Mouse (Mus musculus): ENCODE data around the gene Atxn2. TPM values are rescaled to one million over a fixed set of nuclear protein-coding genes. Genes with fewer than 3 reads are reported as not detected.
A peak's percentile ranks its signal among the peaks of the same experiment; 100 is the strongest.

The Atxn2 gene
- total and polyA plus RNA-seq, 3 experiments, result 7.7 to 58.4 (median 8.3) TPM

- Histone ChIP-seq H3K9ac (ENCODE audit: insufficient read depth, low read depth) (no peak overlapping the region), H3K27ac (ENCODE audit: insufficient read depth, low read depth) (no peak overlapping the region), H3K79me2 (replicated peaks; ENCODE audit: control insufficient read depth, extremely low read depth, insufficient read depth, poor library complexity, severe bottlenecking) (no peaks in the 10 kb centered on the region), H3K36me3 (replicated peaks in 1 of 2; ENCODE audit: control insufficient read depth in 1 of 2, insufficient read depth in 1 of 2, low read length in 1 of 2) (peaks cover 33 to 78% of the 10 kb centered on the region in 2 experiments), H3K27me3 (replicated peaks) (no peaks in the 10 kb centered on the region), H3K4me1 (ENCODE audit: control insufficient read depth in 1 of 2, insufficient read depth in 2 of 2) (no peaks in the 10 kb centered on the region), H3K4me3 (replicated peaks in 1 of 3; ENCODE audit: low read depth in 2 of 3, low read length in 2 of 3, poor library complexity in 1 of 3) (no peak overlapping the region), H3K4me2 (ENCODE audit: insufficient read depth, low read depth, poor library complexity, severe bottlenecking) (no peak overlapping the region), H3K9me3 (replicated peaks; ENCODE audit: low read length) (no peaks in the 10 kb centered on the region)
- no peak for DNase-seq (ENCODE audit: extremely low read depth)
- no peak for TF ChIP-seq MYC (IDR thresholded peaks at IDR 0.05; ENCODE audit: low read depth, low read length)
- no peak for TF ChIP-seq IRF4 (IDR thresholded peaks at IDR 0.05; ENCODE audit: low read depth, low read length)
- TF ChIP-seq MAX (IDR thresholded peaks at IDR 0.05; ENCODE audit: low read length), result no peak
- peak; percentile 44 for TF ChIP-seq RAD21 (IDR thresholded peaks at IDR 0.05; ENCODE audit: low read depth, low read length)
- TF ChIP-seq ELF1 (IDR thresholded peaks at IDR 0.05; ENCODE audit: low read depth, low read length), result no peak
- TF ChIP-seq CHD1 (IDR thresholded peaks at IDR 0.05; ENCODE audit: low read depth, low read length), result no peak
- TF ChIP-seq NRF1 (IDR thresholded peaks at IDR 0.05; ENCODE audit: low read depth, low read length), result no peak
- no peak for TF ChIP-seq GABPA (IDR thresholded peaks at IDR 0.05; ENCODE audit: insufficient replicate concordance, low read depth, low read length)
- TF ChIP-seq NELFE (IDR thresholded peaks at IDR 0.05; ENCODE audit: low read depth, low read length), result no peak
- TF ChIP-seq CTCF (conservative IDR thresholded peaks at IDR 0.05 in 1 of 2, IDR thresholded peaks at IDR 0.05 in 1 of 2; ENCODE audit: low read depth in 2 of 2, low read length in 2 of 2), result peak in 1 of 2 experiments; percentile 51; a peak in 2 of 4 replicates
- TF ChIP-seq SMC3 (IDR thresholded peaks at IDR 0.05; ENCODE audit: low read depth, low read length), result peak; percentile 44
- no peak for TF ChIP-seq EP300 (IDR thresholded peaks at IDR 0.05; ENCODE audit: low read length)
- no peak for TF ChIP-seq PAX5 (IDR thresholded peaks at IDR 0.05; ENCODE audit: low read length)
- TF ChIP-seq ZC3H11A (IDR thresholded peaks at IDR 0.05; ENCODE audit: low read depth, low read length), result no peak
- no peak for TF ChIP-seq USF1 (IDR thresholded peaks at IDR 0.05; ENCODE audit: low read depth, low read length)
- no peak for TF ChIP-seq ZMIZ1 (IDR thresholded peaks at IDR 0.05; ENCODE audit: low read depth, low read length)
- dilution Hi-C loops (cut with MboI; ENCODE audit: extremely low pct_ligation_motif_present, extremely low pct_unique_long_range_greater_than_20kb, low sequenced_read_pairs) (no loop called here), in situ Hi-C loops (cut with MboI; ENCODE audit: low pct_ligation_motif_present, low pct_unique_long_range_greater_than_20kb, low sequenced_read_pairs) (no loop called here)
Measured at GRCm38 (mm10) chr5:121795800-121796199, 84.7 kb downstream of the Atxn2 start.

GRCm38 (mm10) chr5:121798447-121798846 lies 87.3 kb downstream of the Atxn2 start:
- Histone ChIP-seq H3K4me1 (ENCODE audit: control insufficient read depth in 1 of 2, insufficient read depth in 2 of 2) (no peaks in the 10 kb centered on the region), H3K79me2 (replicated peaks; ENCODE audit: control insufficient read depth, extremely low read depth, insufficient read depth, poor library complexity, severe bottlenecking) (no peaks in the 10 kb centered on the region), H3K4me3 (replicated peaks in 1 of 3; ENCODE audit: low read depth in 2 of 3, low read length in 2 of 3, poor library complexity in 1 of 3) (no peak overlapping the region), H3K36me3 (replicated peaks in 1 of 2; ENCODE audit: control insufficient read depth in 1 of 2, insufficient read depth in 1 of 2, low read length in 1 of 2) (peaks cover 42 to 88% of the 10 kb centered on the region in 2 experiments), H3K4me2 (ENCODE audit: insufficient read depth, low read depth, poor library complexity, severe bottlenecking) (no peak overlapping the region), H3K9me3 (replicated peaks; ENCODE audit: low read length) (no peaks in the 10 kb centered on the region), H3K27ac (ENCODE audit: insufficient read depth, low read depth) (no peak overlapping the region), H3K9ac (ENCODE audit: insufficient read depth, low read depth) (no peak overlapping the region), H3K27me3 (replicated peaks) (no peaks in the 10 kb centered on the region)
- no peak for TF ChIP-seq BHLHE40 (IDR thresholded peaks at IDR 0.05; ENCODE audit: low read depth, low read length)
- no peak for TF ChIP-seq TCF12 (IDR thresholded peaks at IDR 0.05; ENCODE audit: low read depth, low read length)
- no peak for TF ChIP-seq IRF4 (IDR thresholded peaks at IDR 0.05; ENCODE audit: low read depth, low read length)
- TF ChIP-seq CHD2 (IDR thresholded peaks at IDR 0.05; ENCODE audit: low read length), result no peak
- dilution Hi-C loops (cut with MboI; ENCODE audit: extremely low pct_ligation_motif_present, extremely low pct_unique_long_range_greater_than_20kb, low sequenced_read_pairs), result no loop called here
- DNase-seq (ENCODE audit: extremely low read depth), result no peak
- in situ Hi-C loops (cut with MboI; ENCODE audit: low pct_ligation_motif_present, low pct_unique_long_range_greater_than_20kb, low sequenced_read_pairs), result no loop called here

Measured in CH12.LX (cell line).